Mouse (Mus musculus) embryonic fibroblast, embryonic 13.5 days (primary cell): ENCODE data around the gene Gm49322. TPM values are rescaled to one million over a fixed set of nuclear protein-coding genes. Genes with fewer than 3 reads are reported as not detected.

ENCODE experiments used
- H3K27ac ChIP-seq: 2 replicates; pipeline ENCODE4 v1.5.1; 2012; ENCODE audit warnings: low read length, control low read depth, inconsistent platforms; ENCODE audit not compliant: insufficient read depth
- H3K4me1 ChIP-seq: 2 replicates; pipeline ENCODE4 v1.6.1; 2011; ENCODE audit warnings: low read length; ENCODE audit not compliant: control insufficient read depth, insufficient read depth
- H3K4me3 ChIP-seq: 2 replicates; pipeline ENCODE4 v1.5.1; 2011; ENCODE audit warnings: mild to moderate bottlenecking, control low read depth, low read length; ENCODE audit not compliant: insufficient read depth
- CTCF ChIP-seq: IDR thresholded peaks from 2 replicates; pipeline ENCODE4 v1.5.1; 2011; ENCODE audit warnings: mild to moderate bottlenecking, control low read depth, low read length, moderate library complexity, borderline replicate concordance; ENCODE audit not compliant: insufficient read depth
- POLR2A ChIP-seq: IDR thresholded peaks from 2 replicates; pipeline ENCODE4 v1.6.1; 2011; ENCODE audit warnings: low read depth, mild to moderate bottlenecking, control low read depth, low read length, moderate library complexity
- polyA plus RNA-seq: library from polyadenylated mRNA; stranded (reverse); fragments of >200 nt; gene quantifications from 2 replicates; pipeline ENCODE4 v1.2.4, GENCODE M21; 2011; ENCODE audit warnings: low read depth; ENCODE audit not compliant: missing spikeins, insufficient read length

Gm49322 gene
- polyA plus RNA-seq, 1 experiment = 0.91 TPM

- TF ChIP-seq CTCF (0 out of 2 replicates have a peak, but pooled peaks have one; percentile 27), POLR2A (no peak)
- Histone ChIP-seq H3K4me3 (no peak overlapping the region), H3K4me1 (no peaks in the 10 kb centered on the region), H3K27ac (no peak overlapping the region)
Observed at GRCm38 (mm10) chr10:80611024-80611423, 5.2 kb downstream of the Gm49322 start.

GRCm38 (mm10) chr10:80611905-80612304 is 6.1 kb downstream of the Gm49322 start:
- Histone ChIP-seq H3K4me3 (no peak overlapping the region), H3K27ac (no peak overlapping the region), H3K4me1 (no peaks in the 10 kb centered on the region)
- TF ChIP-seq CTCF = no peak
- TF ChIP-seq POLR2A = no peak

GRCm38 (mm10) chr10:80613821-80614220 is 8.0 kb downstream of the Gm49322 start:
- Histone ChIP-seq H3K4me3 (no peak overlapping the region), H3K4me1 (no peaks in the 10 kb centered on the region), H3K27ac (no peak overlapping the region)
- TF ChIP-seq POLR2A = no peak
- TF ChIP-seq CTCF = no peak

GRCm38 (mm10) chr10:80614351-80614750 is 8.5 kb downstream of the Gm49322 start:
- no peak for TF ChIP-seq POLR2A
- TF ChIP-seq CTCF = no peak
- H3K4me3 ChIP-seq = no peak overlapping the region
- H3K4me1 ChIP-seq = no peaks in the 10 kb centered on the region
- H3K27ac ChIP-seq = no peak overlapping the region

GRCm38 (mm10) chr10:80618181-80618580 is 12.4 kb downstream of the Gm49322 start:
- TF ChIP-seq CTCF = no peak
- no peak for TF ChIP-seq POLR2A
- no peak overlapping the region for H3K4me3 ChIP-seq
- H3K4me1 ChIP-seq = no peaks in the 10 kb centered on the region
- no peak overlapping the region for H3K27ac ChIP-seq

GRCm38 (mm10) chr10:80619465-80620244 is 13.8 kb downstream of the Gm49322 start:
- H3K4me1 ChIP-seq = 0 out of 2 replicates have a peak, but pooled peaks cover 6% of the 10 kb centered on the region
- TF ChIP-seq CTCF = no peak
- TF ChIP-seq POLR2A = no peak

GRCm38 (mm10) chr10:80620365-80620764 is 14.5 kb downstream of the Gm49322 start:
- no peak for TF ChIP-seq CTCF
- TF ChIP-seq POLR2A = no peak
- no peak overlapping the region for H3K27ac ChIP-seq
- 0 out of 2 replicates have a peak, but pooled peaks cover 7% of the 10 kb centered on the region for H3K4me1 ChIP-seq
- H3K4me3 ChIP-seq = no peak overlapping the region

More at GRCm38 (mm10) chr10:80619465-80620244, 13.8 kb downstream of the Gm49322 start:
- no peak overlapping the region for H3K4me3 ChIP-seq
- H3K27ac ChIP-seq = no peak overlapping the region

GRCm38 (mm10) chr10:80620796-80621689 is 15.2 kb downstream of the Gm49322 start:
- peak overlapping the region; percentile 41 for H3K4me3 ChIP-seq
- 0 out of 2 replicates have a peak, but pooled peaks cover 7% of the 10 kb centered on the region for H3K4me1 ChIP-seq
- TF ChIP-seq POLR2A (no peak), CTCF (no peak)
- peak overlapping the region; percentile 27 for H3K27ac ChIP-seq

- H3K27ac ChIP-seq = peak overlapping the region; percentile 27
- no peak for TF ChIP-seq CTCF
- no peak for TF ChIP-seq POLR2A
- H3K4me3 ChIP-seq = peak overlapping the region; percentile 41
- H3K4me1 ChIP-seq = 0 out of 2 replicates have a peak, but pooled peaks cover 7% of the 10 kb centered on the region
Observed at GRCm38 (mm10) chr10:80621690-80621939, 15.8 kb downstream of the Gm49322 start.

GRCm38 (mm10) chr10:80621940-80622660 is 16.3 kb downstream of the Gm49322 start:
- H3K4me3 ChIP-seq = peak overlapping the region; percentile 44
- H3K27ac ChIP-seq = peak overlapping the region; percentile 83
- TF ChIP-seq POLR2A (peak; percentile 59), CTCF (no peak)
- H3K4me1 ChIP-seq = 0 out of 2 replicates have a peak, but pooled peaks cover 7% of the 10 kb centered on the region
